Comparison of ENCODE assay signal across 8 mouse cellular contexts in the genomic region with DNA sequence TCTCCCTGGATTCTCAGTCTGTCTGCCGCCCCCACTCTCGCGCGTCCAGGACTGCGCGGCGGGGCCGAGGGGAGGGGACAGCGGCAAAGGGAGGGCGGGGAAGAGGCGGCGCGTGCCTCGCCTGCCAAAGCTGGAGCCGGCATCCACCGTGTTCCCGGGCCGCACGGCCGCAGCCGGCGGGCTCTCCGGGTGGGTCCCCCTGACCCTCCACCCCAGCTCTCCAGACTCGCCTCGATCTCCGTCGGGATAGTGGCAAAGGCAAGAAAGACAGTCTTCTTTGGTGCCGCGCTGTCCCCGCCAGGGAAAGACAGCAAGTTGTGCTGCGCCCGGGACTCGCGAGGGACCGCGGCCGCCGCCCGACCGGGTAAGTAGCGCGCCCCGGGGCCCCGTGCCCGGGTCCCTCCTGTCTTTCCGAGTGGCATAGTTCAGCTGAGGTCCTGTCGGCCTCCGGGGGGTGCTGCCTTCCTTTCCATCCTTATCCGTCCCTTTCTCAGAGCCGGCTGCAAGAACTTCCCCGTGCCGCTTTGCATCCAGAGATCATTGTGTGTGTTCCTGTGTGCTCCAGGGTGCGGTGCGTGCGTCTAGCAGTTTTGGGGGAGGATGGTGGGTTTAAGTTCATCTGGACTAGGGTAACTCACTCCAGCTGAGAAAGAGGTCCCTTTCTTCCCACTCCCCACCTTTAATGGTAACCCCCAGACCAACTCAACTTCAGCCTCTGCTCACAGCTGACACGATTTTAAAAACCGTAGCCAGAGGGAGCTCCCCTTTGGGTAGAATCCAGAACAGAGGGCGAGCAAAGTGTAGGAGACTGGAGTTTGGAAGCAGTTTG. TPM values are rescaled to one million over a fixed set of nuclear protein-coding genes. Genes with fewer than 3 reads are reported as not detected.
DNase-seq lines count a peak whose midpoint lies in the region; ATAC-seq and TF ChIP-seq lines count a peak whose summit lies in the region.

A gene (plus strand): TSS at position 118 of the 829 bp plus-strand sequence.

- no peaks in the 10 kb centered on the region for H3K36me3 ChIP-seq in forebrain, embryonic 11.5 days (ENCODE audit: control insufficient read depth, insufficient read depth, low read length)
- H3K36me3 ChIP-seq in heart, embryonic 13.5 days = peaks cover 13% of the 10 kb centered on the region
- no peaks in the 10 kb centered on the region for H3K36me3 ChIP-seq in liver, embryonic 14.5 days (replicated peaks; ENCODE audit: control insufficient read depth, insufficient read depth, low read depth)
- no peaks in the 10 kb centered on the region for H3K36me3 ChIP-seq in neural tube, embryonic 12.5 days

- H3K4me3 ChIP-seq in forebrain, embryonic 11.5 days (ENCODE audit: low read depth, low read length) = peak within 1 kb of the TSS; percentile 57
- peak within 1 kb of the TSS; percentile 86 for H3K4me3 ChIP-seq in heart, embryonic 13.5 days
- peak within 1 kb of the TSS; percentile 51 to 59 for H3K4me3 ChIP-seq in liver, embryonic 14.5 days (ENCODE audit: insufficient read depth in 1 of 2, low read depth in 2 of 2, low read length in 2 of 2)
- peak within 1 kb of the TSS; percentile 56 for H3K4me3 ChIP-seq in neural tube, embryonic 12.5 days

- under 1% methylated on average over 58 of the region's 58 CpGs for WGBS in forebrain, embryonic 11.5 days
- under 1% methylated on average over 58 of the region's 58 CpGs for WGBS in heart, embryonic 13.5 days
- WGBS in liver, embryonic 14.5 days (ENCODE audit: insufficient replicate concordance) = under 1% methylated on average over 57 of the region's 58 CpGs
- under 1% methylated on average over 51 of the region's 58 CpGs for WGBS in neural tube, embryonic 12.5 days

- H3K9me3 ChIP-seq in forebrain, embryonic 11.5 days (ENCODE audit: control insufficient read depth, low read length) = no peaks in the 10 kb centered on the region
- H3K9me3 ChIP-seq in heart, embryonic 13.5 days = no peaks in the 10 kb centered on the region
- H3K9me3 ChIP-seq in liver, embryonic 14.5 days (ENCODE audit: control insufficient read depth, low read length) = no peaks in the 10 kb centered on the region
- H3K9me3 ChIP-seq in neural tube, embryonic 12.5 days = no peaks in the 10 kb centered on the region

- no peaks in the 10 kb centered on the region for H3K27me3 ChIP-seq in forebrain, embryonic 11.5 days (ENCODE audit: control insufficient read depth, insufficient read depth, low read length)
- H3K27me3 ChIP-seq in heart, embryonic 13.5 days (replicated peaks) = no peaks in the 10 kb centered on the region
- peaks cover 38% of the 10 kb centered on the region for H3K27me3 ChIP-seq in liver, embryonic 14.5 days (ENCODE audit: control insufficient read depth, insufficient read depth, low read length)
- 0 out of 2 replicates have a peak, but pooled peaks cover 9% of the 10 kb centered on the region for H3K27me3 ChIP-seq in neural tube, embryonic 12.5 days (replicated peaks)

- peak within 1 kb of the TSS; percentile 72 for H3K9ac ChIP-seq in forebrain, embryonic 11.5 days (ENCODE audit: low read length)
- peak within 1 kb of the TSS; percentile 95 for H3K9ac ChIP-seq in heart, embryonic 13.5 days
- no peak within 1 kb of the TSS for H3K9ac ChIP-seq in liver, embryonic 14.5 days (replicated peaks)
- H3K9ac ChIP-seq in neural tube, embryonic 12.5 days = peak within 1 kb of the TSS; percentile 61

- no peak for TF ChIP-seq EP300 in liver, embryonic 14.5 days (IDR thresholded peaks at IDR 0.05; ENCODE audit: low read depth)

- H3K27ac ChIP-seq in forebrain, embryonic 11.5 days (ENCODE audit: low read depth, low read length) = no peak within 1 kb of the TSS
- H3K27ac ChIP-seq in heart, embryonic 13.5 days (replicated peaks) = peak within 1 kb of the TSS; percentile 96
- no peak within 1 kb of the TSS for H3K27ac ChIP-seq in liver, embryonic 14.5 days
- H3K27ac ChIP-seq in neural tube, embryonic 12.5 days = 0 out of 2 replicates have a peak within 1 kb of the TSS, but pooled peaks have one; percentile 57

- peak; percentile 38 for ATAC-seq in CD4-positive, CD25-positive, alpha-beta regulatory T cell, adult 4 months
- peak; percentile 95 for ATAC-seq in forebrain, embryonic 11.5 days (replicated peaks; ENCODE audit: low FRiP score)
- peak; percentile 76 for ATAC-seq in heart, embryonic 13.5 days (ENCODE audit: extremely low read depth, insufficient number of reproducible peaks, low FRiP score, low TSS enrichment)
- ATAC-seq in liver, embryonic 14.5 days (ENCODE audit: insufficient read depth) = no peak
- peak; percentile 92 for ATAC-seq in neural tube, embryonic 12.5 days (ENCODE audit: low FRiP score, low read depth)

- peaks cover 2% of the 10 kb centered on the region; the same call in 1 of the 2 replicates for H3K4me1 ChIP-seq in forebrain, embryonic 11.5 days (replicated peaks; ENCODE audit: control insufficient read depth, insufficient read depth, low read length)
- H3K4me1 ChIP-seq in heart, embryonic 13.5 days = peaks cover 58% of the 10 kb centered on the region
- peaks cover 0 to 2% of the 10 kb centered on the region in 2 experiments; a peak in 1 of 4 replicates for H3K4me1 ChIP-seq in liver, embryonic 14.5 days (replicated peaks; ENCODE audit: control insufficient read depth in 2 of 2, insufficient read depth in 2 of 2, low read length in 1 of 2)
- H3K4me1 ChIP-seq in neural tube, embryonic 12.5 days = peaks cover 39% of the 10 kb centered on the region

- DNase-seq in brain, adult 2 months (ENCODE audit: low read depth, low spot score) = peak; percentile 82
- DNase-seq in forebrain, embryonic 11.5 days (ENCODE audit: low spot score) = peak; percentile 88
- DNase-seq in kidney, postnatal 10 days = peak; percentile 84
- no peak for DNase-seq in liver, embryonic 14.5 days (ENCODE audit: low read depth in 3 of 3, low spot score in 3 of 3)
- peak; percentile 58 to 66 for DNase-seq in urinary bladder, adult 18-20 months (ENCODE audit: low spot score in 2 of 2)

- H3K4me2 ChIP-seq in forebrain, embryonic 11.5 days (ENCODE audit: low read depth, low read length, severe bottlenecking) = peak within 1 kb of the TSS; percentile 80
- peak within 1 kb of the TSS; percentile 92 for H3K4me2 ChIP-seq in heart, embryonic 13.5 days
- peak within 1 kb of the TSS; percentile 63 for H3K4me2 ChIP-seq in liver, embryonic 14.5 days (ENCODE audit: low read depth)
- H3K4me2 ChIP-seq in neural tube, embryonic 12.5 days (replicated peaks) = peak within 1 kb of the TSS; percentile 89

- TF ChIP-seq CTCF in liver, embryonic 14.5 days (IDR thresholded peaks at IDR 0.05; ENCODE audit: low read depth) = no peak; the same call in 1 of the 2 replicates

RNA-seq across cellular contexts. Expression of the gene that starts here (rescaled TPM):
- under 1 TPM; 0.19 to 0.36 TPM for polyA plus RNA-seq in CD4-positive, CD25-positive, alpha-beta regulatory T cell, adult 4 months (2017; shearing (Covaris generic))
- 24.8 and 31.4 TPM in 2 replicates for polyA plus RNA-seq in forebrain, embryonic 11.5 days (2014; fragmentation: Nextera tagmentation; extraction: Ambion mirVana)
- polyA plus RNA-seq in heart, embryonic 13.5 days (2015; fragmentation: Nextera tagmentation; extraction: Ambion mirVana) = 82.7 and 92.5 TPM in 2 replicates
- polyA plus RNA-seq in liver, embryonic 14.5 days (2012; rRNA removed) = 1.9 and 2.6 TPM in 2 replicates
- 2.6 and 2.7 TPM in 2 replicates for polyA plus RNA-seq in liver, embryonic 14.5 days (2014; fragmentation: Nextera tagmentation; extraction: Ambion mirVana)
- polyA plus RNA-seq in neural tube, embryonic 12.5 days (2016; fragmentation: Nextera tagmentation; extraction: Ambion mirVana) = 50.7 and 63.6 TPM in 2 replicates

Comparison
In these comparisons a context has a peak if more than half of its experiments do, and no peak if none do; other contexts are left out.
1. Peak in ATAC-seq in CD4-positive, CD25-positive, alpha-beta regulatory T cell, adult 4 months; RNA of the gene not detected or under 1 TPM.
2. DNase-seq: peak in brain, adult 2 months (single experiment), forebrain, embryonic 11.5 days (single experiment), kidney, postnatal 10 days (single experiment) and urinary bladder, adult 18-20 months (2 of 2); none in liver, embryonic 14.5 days (0 of 3).
3. H3K27ac ChIP-seq: peak in heart, embryonic 13.5 days (single experiment) and neural tube, embryonic 12.5 days (single experiment); none in forebrain, embryonic 11.5 days (single experiment) and liver, embryonic 14.5 days (single experiment).
4. Peak in every context shown above with its lines, with median percentiles within 50 percentile points of each other: H3K4me2 ChIP-seq and H3K4me3 ChIP-seq.